In genomic region chr17:24199741-24200140, GRCm38 (mm10) we compare ENCODE assay signal across 1 mouse cellular context.
A peak's percentile ranks its signal among the peaks of the same experiment; 100 is the strongest.
TF ChIP-seq lines count a peak whose summit lies in the region.

No protein-coding gene starts in this region.

TF ChIP-seq in MEL, 35 proteins besides CTCF, POLR2A, EP300 and RAD21:
- TF ChIP-seq TBP (IDR thresholded peaks at IDR 0.05; ENCODE audit: low read depth, low read length) (no peak), NRF1 (IDR thresholded peaks at IDR 0.05; ENCODE audit: insufficient read depth, low read depth, low read length, poor library complexity, severe bottlenecking) (no peak), ZNF384 (IDR thresholded peaks at IDR 0.05; ENCODE audit: low read depth, low read length) (no peak), MAZ (IDR thresholded peaks at IDR 0.05; ENCODE audit: low read depth, low read length) (no peak), MYC (IDR thresholded peaks at IDR 0.05; ENCODE audit: low read depth, low read length) (0 out of 2 replicates have a peak, but pooled peaks have one; percentile 4)
